Mouse (Mus musculus): ENCODE measurements around the gene Med12l.

Gene Med12l

DNA sequence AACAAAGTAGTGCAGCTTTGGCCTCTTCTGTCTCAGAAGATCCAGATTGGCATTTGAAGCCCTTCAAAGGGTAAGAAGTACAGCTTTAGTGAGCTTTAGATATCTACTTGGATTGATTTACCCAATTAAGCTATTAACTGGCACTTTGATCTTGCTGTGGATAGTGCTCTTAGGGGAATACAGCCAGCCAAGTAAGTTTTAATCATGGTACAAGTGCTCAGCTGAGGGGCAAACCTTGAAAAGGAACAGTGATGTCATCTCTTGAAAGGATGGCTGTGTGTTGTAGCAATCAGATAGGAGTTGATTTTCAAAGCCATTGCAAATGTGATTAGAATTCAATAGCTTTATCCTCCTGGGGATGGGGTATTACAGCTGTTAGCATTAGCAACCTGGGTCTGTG is 176.5 kb downstream of the Med12l start:
- in situ Hi-C loops (cut with MboI, MseI), result loop anchor here (25.0 kb wide), 1 partner anchor 555 kb away; the partner anchor contains the start of gene Gm5538

DNA sequence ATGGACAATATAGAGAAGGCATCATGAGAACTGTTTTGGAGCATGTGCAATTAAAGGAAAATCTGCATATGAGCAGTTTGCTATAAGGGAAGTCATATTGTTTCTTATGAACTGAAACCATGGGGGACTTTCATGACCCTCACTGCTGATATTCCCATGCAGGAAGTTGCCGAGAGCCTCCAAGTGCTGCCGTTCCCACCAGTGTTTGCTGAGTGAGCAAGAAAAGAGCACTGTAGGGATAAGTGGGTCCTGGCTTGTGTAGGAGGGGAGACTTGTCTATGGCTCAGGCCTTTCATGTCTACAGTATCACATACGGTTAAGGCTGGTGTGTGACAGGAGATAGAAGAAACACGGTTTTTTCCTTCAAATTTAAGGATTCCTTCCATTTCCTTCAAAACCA is 180.0 kb downstream of the Med12l start:
- in situ Hi-C loops (cut with MboI, MseI), result loop anchor here (25.0 kb wide), 1 partner anchor 552 kb away; the partner anchor contains the start of gene Gm5538

DNA sequence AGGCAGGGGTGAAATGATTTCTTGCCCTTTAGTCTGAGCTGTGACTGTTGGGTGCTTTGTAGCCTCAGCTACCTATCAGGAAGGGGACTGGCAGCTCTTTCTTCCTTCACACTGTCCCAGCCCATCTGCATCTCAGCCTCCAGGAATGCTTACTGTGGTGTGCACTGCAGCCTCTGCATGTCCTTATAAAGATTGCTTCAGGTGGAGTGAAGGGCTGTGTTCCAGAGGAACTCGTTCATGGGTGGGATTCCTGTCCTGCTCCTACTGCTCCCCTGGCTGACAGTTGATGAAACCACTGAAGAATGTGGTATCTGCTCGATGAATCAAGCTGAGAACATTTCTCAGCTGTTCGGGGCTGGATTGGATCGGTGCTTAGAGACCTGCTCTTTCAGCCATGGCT is 181.7 kb downstream of the Med12l start:
- in situ Hi-C loops (cut with MboI, MseI), result loop anchor here (25.0 kb wide), 1 partner anchor 550 kb away; the partner anchor contains the start of gene Gm5538

DNA sequence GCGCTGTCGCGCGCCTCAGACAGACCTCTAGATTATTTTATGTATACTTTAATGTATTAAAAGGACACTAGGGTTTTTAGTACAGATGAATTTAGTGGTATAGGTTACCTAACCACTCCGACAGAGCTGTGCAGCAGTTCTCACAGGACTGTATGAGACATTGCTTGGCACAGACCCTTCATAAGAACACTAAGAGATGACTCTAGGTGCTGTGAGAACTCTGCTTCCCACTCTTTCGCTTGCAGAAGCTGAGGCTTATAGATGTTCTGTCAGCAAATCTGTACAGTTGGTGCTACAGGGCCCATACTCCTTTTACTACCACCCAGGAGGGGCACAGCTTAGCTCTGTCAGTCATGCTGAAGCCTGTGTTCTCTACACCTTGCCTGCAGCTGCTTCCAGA is 186.0 kb downstream of the Med12l start:
- in situ Hi-C loops (cut with MboI, MseI), result loop anchor here (25.0 kb wide), 1 partner anchor 546 kb away; the partner anchor contains the start of gene Gm5538

DNA sequence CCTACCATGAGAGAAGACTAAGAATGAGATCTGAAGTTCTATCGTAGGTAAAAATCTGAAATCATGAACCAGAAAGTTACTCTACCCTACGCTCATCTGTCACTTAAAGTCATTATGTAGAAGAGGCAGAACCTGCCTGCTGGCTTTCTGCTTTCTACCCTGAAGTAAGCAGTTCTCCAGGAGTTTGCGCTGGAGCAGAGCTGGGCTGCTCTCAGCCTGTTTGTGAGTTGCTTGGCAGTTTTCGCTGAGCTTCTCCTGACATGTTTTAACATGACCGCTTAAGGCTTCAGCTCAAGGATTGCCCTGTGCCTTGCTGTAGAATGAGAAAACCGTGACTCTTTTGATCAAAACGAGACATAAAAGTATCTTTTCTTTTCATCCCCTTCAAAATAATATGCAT is 188.5 kb downstream of the Med12l start:
- in situ Hi-C loops (cut with MboI, MseI), result loop anchor here (25.0 kb wide), 1 partner anchor 543 kb away; the partner anchor contains the start of gene Gm5538

DNA sequence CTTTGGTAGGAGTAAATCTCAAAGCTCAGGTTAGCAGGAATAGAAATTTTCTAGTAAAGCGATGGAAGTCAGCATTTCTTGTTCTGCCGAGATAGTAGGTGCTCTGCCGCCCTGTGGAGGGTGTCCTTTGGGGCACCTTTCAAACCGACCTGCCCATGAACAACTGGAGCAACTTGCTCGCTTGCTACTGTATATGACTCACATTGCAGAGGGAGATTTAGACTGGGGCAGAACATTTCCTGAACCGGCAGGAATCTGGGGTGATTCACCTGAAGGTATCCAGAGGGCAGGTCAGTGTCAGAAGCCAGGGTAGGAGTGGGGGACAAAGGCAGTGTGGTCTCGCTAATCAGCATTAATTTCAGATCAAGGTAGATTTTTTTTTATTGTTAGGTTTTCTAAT is 189.3 kb downstream of the Med12l start, which contains the start of gene Gpr87:
Gene Gpr87, minus strand, starts transcription at position 167 of the 400 bp plus-strand sequence.
- in situ Hi-C loops (cut with MboI, MseI), result loop anchor here (25.0 kb wide), 1 partner anchor 542 kb away; the partner anchor contains the start of gene Gm5538

DNA sequence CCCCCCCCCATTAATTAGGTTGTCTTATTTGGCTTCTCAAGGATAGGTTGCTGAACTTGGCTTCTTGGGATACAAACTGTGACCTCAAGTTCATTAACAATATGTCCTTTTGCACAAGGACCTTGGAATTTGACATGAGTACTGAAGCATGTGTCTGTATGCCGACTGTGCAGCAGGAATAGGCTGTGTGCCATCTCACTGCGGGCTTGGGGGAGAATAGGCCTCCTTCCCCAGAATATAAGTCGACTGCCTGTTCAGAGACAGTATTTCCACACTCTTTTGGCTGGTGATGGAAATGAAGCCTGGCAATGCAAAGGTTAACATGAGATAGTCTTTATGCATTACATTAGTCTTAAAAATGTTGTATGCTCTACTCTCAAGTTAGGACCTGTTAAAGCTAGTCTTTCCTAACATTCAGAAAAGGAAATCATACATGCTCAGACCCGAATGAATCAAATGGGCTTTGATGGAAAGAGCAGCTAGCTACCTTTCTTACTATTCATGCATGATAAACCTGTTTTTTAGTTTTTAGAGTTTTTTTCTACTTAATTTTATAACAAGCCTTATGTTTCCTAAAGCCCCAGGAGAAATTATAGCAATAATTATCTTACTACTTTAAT is 191.8 kb downstream of the Med12l start:
- in situ Hi-C loops (cut with MboI, MseI), result loop anchor here (25.0 kb wide), 1 partner anchor 540 kb away; the partner anchor contains the start of gene Gm5538

DNA sequence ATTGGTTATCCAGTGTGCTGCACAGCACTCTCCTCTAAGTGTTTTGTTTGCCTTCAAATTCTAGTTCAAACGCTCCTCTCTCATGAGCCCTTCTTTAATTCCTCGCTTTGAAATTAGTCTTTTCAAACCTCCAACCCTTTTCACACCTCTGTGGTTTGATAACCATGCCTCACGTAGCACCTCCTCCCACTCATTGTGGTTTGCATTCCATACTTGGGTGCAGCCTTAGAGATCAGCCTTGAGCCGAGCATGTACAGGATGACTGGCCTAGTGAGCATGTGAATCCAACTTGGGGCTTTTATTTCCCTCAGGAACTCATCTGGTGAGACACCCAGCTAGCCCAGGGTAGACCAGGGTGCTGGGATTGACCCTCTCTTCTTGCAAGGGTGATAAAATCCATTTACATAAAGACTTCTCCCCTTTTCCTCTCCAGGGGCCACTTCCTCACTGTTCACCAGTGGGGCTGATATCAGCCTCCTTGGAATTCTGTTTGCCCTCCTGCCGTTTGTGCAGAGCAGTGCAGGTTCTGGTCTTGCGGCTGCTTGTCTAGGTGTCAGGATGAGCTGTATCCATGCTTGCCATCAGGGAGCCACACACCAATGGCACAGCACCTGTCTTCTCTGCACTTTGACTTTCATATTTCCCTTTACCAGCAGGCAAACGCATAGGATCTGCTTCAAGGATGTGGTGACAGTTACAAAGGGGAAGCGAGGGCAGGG is 198.3 kb downstream of the Med12l start:
- in situ Hi-C loops (cut with MboI, MseI), result loop anchor here (10.0 kb wide), 1 partner anchor 1851 kb away; no protein-coding TSS in a partner anchor

DNA sequence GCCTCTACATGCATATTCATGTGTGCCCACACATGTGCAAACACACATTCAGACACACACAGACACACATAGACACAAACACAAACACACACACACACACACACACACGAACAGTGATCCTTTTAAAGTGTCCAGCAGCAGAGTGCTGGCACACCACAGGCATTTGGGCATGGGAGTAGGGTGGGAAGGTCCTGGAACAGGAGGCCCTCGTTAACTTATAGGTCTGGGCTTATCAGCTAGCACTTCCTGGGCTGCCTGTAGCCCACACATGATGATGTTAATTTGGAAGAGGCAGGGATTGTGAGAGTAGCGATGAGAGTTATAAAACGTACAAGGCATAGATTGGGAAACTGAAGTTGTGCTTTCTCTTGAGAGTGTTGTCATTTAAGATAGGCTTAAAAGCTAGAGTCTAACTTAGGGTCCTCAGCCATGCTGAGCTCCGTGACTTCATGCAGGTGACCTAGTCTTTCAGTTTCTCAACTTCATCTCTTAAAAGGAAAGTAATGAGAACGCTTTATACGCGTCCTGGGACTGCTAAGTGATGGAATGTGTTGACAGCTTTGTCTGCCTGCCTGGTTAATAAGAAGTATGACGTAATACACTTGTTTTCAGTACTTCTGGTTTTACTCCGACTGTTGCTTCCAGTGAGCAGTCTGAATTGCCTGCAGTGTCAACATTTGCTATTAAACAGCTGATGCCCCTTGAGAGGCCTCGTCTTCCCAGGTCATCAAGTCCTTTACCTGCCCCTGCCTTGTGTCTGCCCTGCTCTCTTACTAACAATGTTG is 199.3 kb downstream of the Med12l start:
- in situ Hi-C loops (cut with MboI, MseI), result loop anchor here (5.0 to 10.0 kb wide), 2 partner anchors 123 to 1850 kb away; no protein-coding TSS in a partner anchor

DNA sequence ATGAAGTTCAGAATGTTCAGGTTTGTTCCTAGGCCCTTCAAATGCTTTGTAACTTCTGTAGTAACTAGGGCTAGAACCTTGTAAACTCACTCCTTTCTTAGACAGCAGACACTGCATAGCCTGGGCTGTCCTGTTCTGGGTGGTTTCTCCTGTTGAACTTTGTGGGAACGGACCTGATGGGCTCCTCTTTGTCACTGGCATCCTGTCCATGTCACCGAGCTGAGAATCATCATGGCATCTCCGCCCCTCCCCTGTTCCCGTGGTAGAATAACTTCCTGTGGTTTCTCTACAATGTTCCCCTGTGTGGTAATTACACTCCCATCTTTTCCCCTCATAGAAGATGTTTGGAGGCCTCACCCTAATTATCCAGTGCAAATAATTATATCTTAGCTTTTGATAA is 200.3 kb downstream of the Med12l start:
- in situ Hi-C loops (cut with MboI, MseI), result loop anchor here (5.0 to 10.0 kb wide), 2 partner anchors 124 to 1849 kb away; no protein-coding TSS in a partner anchor

DNA sequence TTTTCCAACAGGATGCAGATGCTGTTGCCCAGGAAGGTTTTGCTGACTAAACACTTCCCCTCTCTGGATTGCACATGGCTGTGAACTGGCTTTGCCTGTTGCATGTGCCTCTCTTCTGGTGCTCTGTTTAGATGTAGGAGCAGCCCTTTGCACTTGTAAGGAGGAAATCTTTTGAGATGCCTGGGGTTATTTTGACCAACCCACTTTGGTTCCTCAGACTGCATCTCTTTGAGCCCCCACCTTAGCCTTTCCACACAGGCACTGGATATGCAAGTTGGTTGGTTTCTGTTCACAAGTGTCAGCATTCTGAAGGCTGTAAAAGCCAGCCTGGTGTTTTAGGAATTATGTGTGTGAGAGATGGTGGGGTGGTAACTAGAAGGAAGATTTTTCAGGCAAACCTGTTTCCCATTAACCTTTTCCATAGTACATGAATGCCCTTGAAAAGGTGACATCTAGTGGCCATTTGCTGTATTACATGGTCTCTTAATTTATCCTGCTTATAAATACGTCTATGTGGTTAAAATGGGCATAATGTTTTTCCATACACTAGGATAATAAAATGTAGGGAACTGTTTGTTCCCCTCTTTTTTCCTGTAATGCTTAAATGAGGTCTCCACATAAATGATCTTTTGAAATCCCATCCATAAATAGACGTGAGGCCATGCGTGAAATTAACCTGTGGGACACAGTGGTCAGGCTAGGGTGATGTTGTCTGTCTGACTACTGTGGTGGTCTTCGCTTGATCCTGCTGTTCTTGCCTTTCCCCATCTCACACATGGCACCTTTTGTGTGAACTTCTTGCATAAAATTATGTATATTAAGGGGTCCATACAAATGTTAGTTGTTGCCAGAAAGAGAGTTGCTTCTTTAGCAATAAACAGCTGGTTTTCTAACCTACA is 203.3 kb downstream of the Med12l start:
- in situ Hi-C loops (cut with MboI, MseI), result loop anchor here (5.0 to 10.0 kb wide), 2 partner anchors 127 to 1846 kb away; no protein-coding TSS in a partner anchor

DNA sequence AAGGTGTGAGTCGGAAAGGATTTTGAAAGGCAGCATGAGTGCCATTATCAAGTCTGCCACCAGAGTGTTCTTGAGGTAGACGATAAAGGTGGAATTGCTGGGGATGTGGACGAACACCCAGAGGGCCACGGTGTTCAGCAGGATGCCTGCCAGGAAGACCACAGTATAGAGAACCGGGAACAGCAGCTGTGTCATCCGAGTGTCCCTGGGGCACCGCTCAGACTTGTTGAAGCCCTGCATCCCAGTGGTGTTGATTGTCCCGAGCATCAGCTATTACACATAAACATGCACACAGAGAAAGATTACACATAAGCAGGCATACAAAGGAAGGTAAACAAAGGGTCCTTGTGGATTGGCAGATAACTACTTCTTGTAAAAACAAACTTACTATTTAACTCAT is 204.5 kb downstream of the Med12l start:
- in situ Hi-C loops (cut with MboI, MseI), result no loop called here

DNA sequence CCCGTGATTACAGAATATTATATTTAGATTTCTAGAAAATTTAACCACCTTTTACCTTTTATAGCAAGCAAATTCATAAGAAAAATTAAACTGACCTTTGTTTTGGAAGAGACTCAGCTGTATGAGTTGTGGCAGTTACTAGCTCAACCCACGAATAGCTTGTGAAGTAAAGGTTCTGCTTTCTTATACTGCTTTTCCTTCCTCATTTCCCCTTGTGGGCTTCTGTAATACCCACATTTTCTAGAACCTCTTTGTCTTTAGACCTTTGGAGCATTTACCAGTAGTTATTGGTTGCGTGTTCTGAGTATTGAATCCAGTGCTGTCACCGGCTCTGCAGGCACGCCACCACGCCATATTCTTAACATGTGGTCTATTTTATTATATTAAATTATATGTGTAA is 205.1 kb downstream of the Med12l start, which contains the start of gene P2ry13:
Gene P2ry13, minus strand, starts transcription at position 156 of the 400 bp plus-strand sequence.
- in situ Hi-C loops (cut with MboI, MseI), result no loop called here

DNA sequence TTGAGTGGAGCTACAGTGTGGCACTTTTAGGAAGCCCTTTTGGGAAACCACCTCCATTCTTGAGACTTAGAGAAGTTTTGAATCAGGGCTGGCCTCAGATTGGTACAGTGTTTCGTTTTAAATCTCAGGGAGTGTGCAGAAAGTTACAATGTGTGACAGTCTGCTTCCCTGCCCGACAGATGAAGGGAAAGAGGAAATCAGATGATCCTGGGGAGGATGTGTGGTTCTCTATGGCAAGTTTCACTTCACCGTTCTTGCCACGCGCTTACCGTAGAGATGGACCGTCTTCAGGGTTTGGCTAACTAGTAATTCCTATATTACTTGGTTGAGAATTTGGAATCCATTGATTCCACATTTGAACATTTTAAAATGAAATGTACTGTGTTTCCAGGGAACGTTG is 206.2 kb downstream of the Med12l start:
- in situ Hi-C loops (cut with MboI, MseI), result no loop called here

DNA sequence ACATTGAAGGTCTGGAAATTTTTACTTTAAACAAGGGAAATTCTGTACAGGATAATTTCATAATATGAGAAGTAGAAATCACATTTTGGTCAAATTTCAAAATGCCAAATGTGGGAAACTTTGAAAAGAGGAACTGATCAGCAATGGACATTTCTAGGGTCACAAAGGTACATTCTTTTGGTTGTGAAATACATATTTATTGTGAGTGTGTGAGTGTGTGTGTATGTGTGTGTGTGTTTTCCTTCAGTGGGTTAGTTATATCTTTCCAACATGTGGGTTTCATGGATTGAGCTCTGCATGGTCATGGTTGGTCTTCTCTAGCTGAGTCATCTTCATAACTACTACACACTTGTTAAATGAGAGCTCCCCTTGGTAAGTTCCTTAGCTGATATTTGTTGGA is 206.8 kb downstream of the Med12l start:
- in situ Hi-C loops (cut with MboI, MseI), result no loop called here

DNA sequence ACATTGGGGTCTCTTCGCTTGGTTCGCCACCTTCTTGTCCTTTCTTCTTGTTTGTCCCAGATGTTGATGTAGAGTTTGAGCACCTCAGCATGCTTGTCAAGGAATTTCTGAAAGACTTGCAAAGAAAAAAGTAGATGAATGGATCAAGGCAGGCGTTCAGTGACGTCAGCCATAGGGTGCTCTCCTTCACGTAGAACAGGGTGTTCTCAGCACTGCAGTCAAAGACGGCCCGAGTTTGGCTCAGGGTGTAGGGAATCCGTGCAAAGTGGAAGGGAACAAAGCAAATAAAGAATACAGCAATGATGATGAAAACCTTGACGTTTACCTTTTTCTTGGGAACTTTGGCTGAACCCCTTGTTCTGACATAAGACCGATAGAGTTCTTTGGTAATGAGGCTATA is 211.6 kb downstream of the Med12l start:
- in situ Hi-C loops (cut with MboI, MseI), result no loop called here

DNA sequence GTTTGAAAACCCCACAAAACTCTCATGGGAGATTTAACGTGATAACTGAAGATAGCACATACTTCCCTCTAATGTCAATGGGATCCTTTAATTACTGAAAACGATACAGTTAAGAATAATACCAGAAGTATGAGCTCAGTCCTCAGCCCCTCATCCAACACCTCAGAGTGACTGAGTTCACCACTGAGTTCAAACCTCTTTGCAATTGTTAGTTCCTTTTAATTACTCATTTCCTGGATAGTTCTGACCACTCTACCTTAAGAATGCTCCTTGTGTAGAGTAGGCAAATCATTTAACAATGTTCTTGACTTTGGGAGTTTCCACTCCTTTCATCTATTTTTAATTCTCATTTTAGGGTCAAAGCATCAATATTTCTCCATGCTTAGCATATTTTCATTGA is 213.7 kb downstream of the Med12l start:
- in situ Hi-C loops (cut with MboI, MseI), result no loop called here

DNA sequence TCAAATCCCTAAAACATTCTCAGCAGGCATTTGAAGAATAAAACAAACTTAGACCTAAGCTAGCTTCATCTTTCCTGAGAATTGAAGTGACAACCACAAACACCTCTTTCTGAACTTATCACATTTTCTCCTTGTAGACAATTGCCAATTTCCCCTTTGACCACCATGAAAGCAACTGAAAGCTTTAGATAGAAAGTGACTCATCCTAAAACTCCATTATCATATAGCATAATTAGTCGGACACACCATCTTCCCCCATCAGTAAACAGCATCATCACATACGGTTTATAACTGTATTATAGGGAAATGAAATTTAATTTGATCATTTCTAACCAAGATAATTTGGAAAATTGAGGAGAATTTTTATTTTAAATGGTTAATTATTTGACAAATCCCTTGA is 216.7 kb downstream of the Med12l start:
- in situ Hi-C loops (cut with MboI, MseI), result no loop called here

DNA sequence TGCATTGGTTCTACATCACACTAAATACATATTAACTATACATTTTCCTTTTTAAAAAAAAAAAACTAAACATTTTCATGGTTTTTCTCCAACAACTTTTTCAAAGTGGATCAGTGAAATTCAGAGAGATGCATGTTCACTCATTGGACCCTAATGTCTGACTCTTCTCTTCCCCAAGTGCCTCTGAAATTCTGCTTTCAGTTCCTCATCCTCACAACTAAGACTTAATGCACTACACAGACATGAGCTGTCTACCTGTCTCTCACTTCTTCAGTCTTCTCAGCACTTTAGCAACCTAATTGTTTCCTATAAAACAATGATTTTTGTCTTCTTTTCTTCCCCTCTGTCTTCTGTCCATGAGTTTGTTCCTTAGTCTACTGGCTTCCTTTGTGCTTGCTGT is 219.8 kb downstream of the Med12l start:
- in situ Hi-C loops (cut with MboI, MseI), result loop anchor here (25.0 kb wide), 1 partner anchor 1562 kb away; no protein-coding TSS in a partner anchor

DNA sequence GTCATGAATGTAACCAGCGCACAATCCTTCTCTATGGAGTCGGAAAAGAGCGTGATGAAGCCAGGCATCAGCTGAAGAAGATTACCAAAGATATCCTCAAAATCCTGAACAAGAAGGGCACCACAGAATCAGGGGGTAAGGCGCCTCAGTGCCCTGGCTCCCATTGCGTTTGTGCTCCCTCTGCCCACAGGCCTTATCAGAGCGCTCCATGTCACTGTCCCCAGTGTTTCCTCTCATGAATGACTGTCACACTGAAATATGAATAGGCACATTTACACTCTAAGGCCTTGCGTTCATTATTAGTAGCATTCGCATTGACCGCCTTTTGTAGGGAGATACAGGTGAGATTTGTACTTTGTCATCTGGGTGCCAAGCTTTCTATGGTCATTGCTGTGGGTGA is 222.1 kb downstream of the Med12l start:
- in situ Hi-C loops (cut with MboI, MseI), result loop anchor here (25.0 kb wide), 1 partner anchor 1560 kb away; no protein-coding TSS in a partner anchor

All from T-helper 2 cell (primary cell).